Mouse (Mus musculus): ENCODE results near the gene Vav1.
A peak's percentile ranks its signal among the peaks of the same experiment; 100 is the strongest.
"Not testable (repeated sequence)": the region's sequence is repeated elsewhere in the genome, so short reads cannot be mapped to it uniquely, and the experiment has no call there.

Vav1 gene

DNA sequence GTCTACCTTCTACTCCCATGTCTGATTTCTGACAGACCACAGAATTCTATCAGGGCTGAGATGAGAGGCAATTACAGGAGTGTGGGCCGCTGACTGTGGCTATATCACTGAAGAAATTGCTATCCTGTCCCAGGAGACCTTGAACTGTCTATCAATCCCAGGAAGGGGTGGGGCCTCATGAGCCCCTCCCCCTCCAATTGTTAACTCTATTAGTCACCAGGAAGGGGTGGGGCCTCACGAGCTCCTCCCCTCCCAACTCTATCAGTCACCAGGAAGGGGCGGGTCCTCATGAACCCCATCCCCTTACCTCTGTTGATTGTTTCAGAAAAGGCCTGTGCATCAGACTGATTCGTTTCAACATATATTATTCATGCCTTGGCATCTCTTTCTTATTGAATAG is 53.3 kb downstream of the Vav1 start:
- H3K36me3 ChIP-seq (ENCODE audit: control insufficient read depth, insufficient read depth, low read length, poor library complexity, severe bottlenecking) = peaks cover 5% of the 10 kb centered on the region
- DNase-seq (ENCODE audit: low read depth, low spot score) = peak; percentile 52
- H3K27me3 ChIP-seq (ENCODE audit: control insufficient read depth, insufficient read depth, low read length, poor library complexity, severe bottlenecking) = no peaks in the 10 kb centered on the region

- Histone ChIP-seq H3K36me3 (ENCODE audit: control insufficient read depth, insufficient read depth, low read length, poor library complexity, severe bottlenecking) (no peaks in the 10 kb centered on the region), H3K27me3 (ENCODE audit: control insufficient read depth, insufficient read depth, low read length, poor library complexity, severe bottlenecking) (no peaks in the 10 kb centered on the region)
- no peak for DNase-seq (ENCODE audit: low read depth, low spot score)
Measured at GRCm38 (mm10) chr17:57334001-57334760, 55.3 kb downstream of the Vav1 start.

- Histone ChIP-seq H3K27me3 (ENCODE audit: control insufficient read depth, insufficient read depth, low read length, poor library complexity, severe bottlenecking) (no peaks in the 10 kb centered on the region), H3K36me3 (ENCODE audit: control insufficient read depth, insufficient read depth, low read length, poor library complexity, severe bottlenecking) (no peaks in the 10 kb centered on the region)
- peak; percentile 90 for DNase-seq (ENCODE audit: low read depth, low spot score)
Measured at GRCm38 (mm10) chr17:57334761-57335150, 55.9 kb downstream of the Vav1 start.

DNA sequence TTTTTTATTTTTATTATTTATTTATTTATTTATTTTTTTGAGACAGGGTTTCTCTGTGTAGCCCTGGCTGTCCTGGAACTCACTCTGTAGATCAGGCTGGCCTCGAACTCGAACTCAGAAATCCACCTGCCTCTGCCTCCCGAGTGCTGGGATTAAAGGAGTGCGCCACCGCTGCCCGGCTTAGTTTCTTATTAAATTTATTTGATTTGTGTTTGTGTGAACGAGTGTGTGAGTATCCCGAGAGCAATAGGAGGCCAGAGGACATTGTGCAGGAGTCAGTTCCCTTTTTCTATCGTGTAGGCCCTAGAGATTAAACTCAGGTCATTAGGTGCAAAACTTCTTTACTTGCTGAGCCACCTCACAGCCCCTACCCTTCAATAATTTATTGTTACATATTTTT is 56.3 kb downstream of the Vav1 start:
- H3K27me3 ChIP-seq (ENCODE audit: control insufficient read depth, insufficient read depth, low read length, poor library complexity, severe bottlenecking); H3K36me3 ChIP-seq (ENCODE audit: control insufficient read depth, insufficient read depth, low read length, poor library complexity, severe bottlenecking): not testable (repeated sequence)
- DNase-seq (ENCODE audit: low read depth, low spot score) = peak; percentile 68

- Histone ChIP-seq H3K27me3 (ENCODE audit: control insufficient read depth, insufficient read depth, low read length, poor library complexity, severe bottlenecking) (no peaks in the 10 kb centered on the region), H3K36me3 (ENCODE audit: control insufficient read depth, insufficient read depth, low read length, poor library complexity, severe bottlenecking) (no peaks in the 10 kb centered on the region)
- DNase-seq (ENCODE audit: low read depth, low spot score) = peak; percentile 92
Measured at GRCm38 (mm10) chr17:57335673-57336303, 56.9 kb downstream of the Vav1 start.

GRCm38 (mm10) chr17:57337996-57338395 is 59.1 kb downstream of the Vav1 start:
- H3K36me3 ChIP-seq (ENCODE audit: control insufficient read depth, insufficient read depth, low read length, poor library complexity, severe bottlenecking) = no peaks in the 10 kb centered on the region
- peak; percentile 54 for DNase-seq (ENCODE audit: low read depth, low spot score)
- no peaks in the 10 kb centered on the region for H3K27me3 ChIP-seq (ENCODE audit: control insufficient read depth, insufficient read depth, low read length, poor library complexity, severe bottlenecking)

GRCm38 (mm10) chr17:57339298-57339697 is 60.4 kb downstream of the Vav1 start:
- Histone ChIP-seq H3K27me3 (ENCODE audit: control insufficient read depth, insufficient read depth, low read length, poor library complexity, severe bottlenecking) (no peaks in the 10 kb centered on the region), H3K36me3 (ENCODE audit: control insufficient read depth, insufficient read depth, low read length, poor library complexity, severe bottlenecking) (no peaks in the 10 kb centered on the region)
- no peak for DNase-seq (ENCODE audit: low read depth, low spot score)

DNA sequence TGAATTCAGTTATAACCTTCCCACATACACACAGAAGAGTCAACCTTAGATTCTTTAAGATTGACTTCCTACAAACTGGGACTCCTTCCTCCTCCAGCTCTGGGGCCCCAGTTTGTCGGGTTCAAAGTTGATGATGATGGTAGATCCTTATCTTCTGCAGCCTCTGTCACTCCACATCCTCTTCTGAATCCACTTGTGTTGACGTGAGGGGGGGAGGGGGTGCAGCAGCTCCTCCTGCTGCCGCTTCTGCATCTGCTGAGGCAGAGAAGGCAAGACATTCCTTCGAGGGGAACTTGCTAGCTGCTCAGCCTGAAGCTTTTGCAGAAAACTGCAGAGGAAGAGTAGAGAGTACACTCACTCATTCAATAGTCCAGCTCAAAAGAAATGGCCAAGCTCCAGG is 62.7 kb downstream of the Vav1 start:
- DNase-seq (ENCODE audit: low read depth, low spot score) = no peak
- no peaks in the 10 kb centered on the region for H3K27me3 ChIP-seq (ENCODE audit: control insufficient read depth, insufficient read depth, low read length, poor library complexity, severe bottlenecking)
- H3K36me3 ChIP-seq (ENCODE audit: control insufficient read depth, insufficient read depth, low read length, poor library complexity, severe bottlenecking) = no peaks in the 10 kb centered on the region

DNA sequence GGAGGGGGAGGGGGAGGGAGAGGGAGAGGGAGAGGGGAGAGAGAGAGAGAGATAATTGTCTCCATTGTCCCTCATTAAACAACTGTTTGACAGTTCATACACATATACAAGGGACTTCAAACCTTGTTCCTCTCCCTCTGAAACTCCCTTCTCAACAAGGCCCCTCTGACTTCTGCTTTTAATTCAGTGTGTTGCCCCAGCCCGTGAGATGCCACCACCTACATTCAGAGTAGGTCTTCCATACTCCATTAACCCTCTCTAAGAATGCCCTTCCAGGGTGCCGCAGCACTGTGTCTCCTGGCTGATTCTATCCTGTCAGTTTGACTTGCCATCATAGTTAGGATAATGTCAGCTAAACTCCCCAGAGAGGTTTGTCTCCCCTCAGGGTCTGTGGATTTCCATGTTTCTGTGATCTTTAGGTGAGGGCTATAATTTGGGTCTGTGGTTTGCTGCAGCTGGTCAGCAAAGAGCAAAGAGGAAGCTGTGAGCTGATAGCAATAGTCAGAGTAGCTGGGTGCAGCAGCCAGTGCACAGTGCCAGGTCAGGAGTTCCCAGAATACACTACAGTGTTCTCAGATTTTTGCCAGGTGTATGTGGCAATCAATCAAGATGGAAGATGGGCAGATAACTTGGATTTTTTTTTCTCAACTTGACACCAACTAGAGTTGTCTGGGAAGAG is 65.3 kb downstream of the Vav1 start:
- DNase-seq (ENCODE audit: low read depth, low spot score) = peak; percentile 76
- H3K27me3 ChIP-seq (ENCODE audit: control insufficient read depth, insufficient read depth, low read length, poor library complexity, severe bottlenecking) = no peaks in the 10 kb centered on the region
- H3K36me3 ChIP-seq (ENCODE audit: control insufficient read depth, insufficient read depth, low read length, poor library complexity, severe bottlenecking) = no peaks in the 10 kb centered on the region

GRCm38 (mm10) chr17:57347017-57347416 is 68.1 kb downstream of the Vav1 start:
- Histone ChIP-seq H3K27me3 (ENCODE audit: control insufficient read depth, insufficient read depth, low read length, poor library complexity, severe bottlenecking) (no peaks in the 10 kb centered on the region), H3K36me3 (ENCODE audit: control insufficient read depth, insufficient read depth, low read length, poor library complexity, severe bottlenecking) (no peaks in the 10 kb centered on the region)
- DNase-seq (ENCODE audit: low read depth, low spot score) = peak; percentile 87

- DNase-seq (ENCODE audit: low read depth, low spot score) = no peak
- no peaks in the 10 kb centered on the region for H3K27me3 ChIP-seq (ENCODE audit: control insufficient read depth, insufficient read depth, low read length, poor library complexity, severe bottlenecking)
- no peaks in the 10 kb centered on the region for H3K36me3 ChIP-seq (ENCODE audit: control insufficient read depth, insufficient read depth, low read length, poor library complexity, severe bottlenecking)
Measured at GRCm38 (mm10) chr17:57347781-57348180, 68.9 kb downstream of the Vav1 start.

GRCm38 (mm10) chr17:57349067-57349466 is 70.2 kb downstream of the Vav1 start:
- H3K27me3 ChIP-seq (ENCODE audit: control insufficient read depth, insufficient read depth, low read length, poor library complexity, severe bottlenecking) = no peaks in the 10 kb centered on the region
- peak; percentile 76 for DNase-seq (ENCODE audit: low read depth, low spot score)
- H3K36me3 ChIP-seq (ENCODE audit: control insufficient read depth, insufficient read depth, low read length, poor library complexity, severe bottlenecking) = no peaks in the 10 kb centered on the region

- DNase-seq (ENCODE audit: low read depth, low spot score) = peak; percentile 1
- H3K27me3 ChIP-seq (ENCODE audit: control insufficient read depth, insufficient read depth, low read length, poor library complexity, severe bottlenecking) = no peaks in the 10 kb centered on the region
- no peaks in the 10 kb centered on the region for H3K36me3 ChIP-seq (ENCODE audit: control insufficient read depth, insufficient read depth, low read length, poor library complexity, severe bottlenecking)
Measured at GRCm38 (mm10) chr17:57350212-57350611, 71.3 kb downstream of the Vav1 start.

- no peak for DNase-seq (ENCODE audit: low read depth, low spot score)
- Histone ChIP-seq H3K36me3 (ENCODE audit: control insufficient read depth, insufficient read depth, low read length, poor library complexity, severe bottlenecking) (no peaks in the 10 kb centered on the region), H3K27me3 (ENCODE audit: control insufficient read depth, insufficient read depth, low read length, poor library complexity, severe bottlenecking) (no peaks in the 10 kb centered on the region)
Measured at GRCm38 (mm10) chr17:57351107-57351506, 72.2 kb downstream of the Vav1 start.

- DNase-seq (ENCODE audit: low read depth, low spot score) = no peak
- H3K27me3 ChIP-seq (ENCODE audit: control insufficient read depth, insufficient read depth, low read length, poor library complexity, severe bottlenecking) = no peaks in the 10 kb centered on the region
- no peaks in the 10 kb centered on the region for H3K36me3 ChIP-seq (ENCODE audit: control insufficient read depth, insufficient read depth, low read length, poor library complexity, severe bottlenecking)
Measured at GRCm38 (mm10) chr17:57358441-57358840, 79.5 kb downstream of the Vav1 start, which contains the start of gene Adgre1. Gene Adgre1, plus strand, starts transcription at chr17:57358691.

All from splenic B cell, adult 2 months (primary cell).